Mouse (Mus musculus): ENCODE data around the gene Zfp668. TPM values are rescaled to one million over a fixed set of nuclear protein-coding genes. Genes with fewer than 3 reads are reported as not detected.
"Not testable (repeated sequence)": the region's sequence is repeated elsewhere in the genome, so short reads cannot be mapped to it uniquely, and the experiment has no call there.

Zfp668 gene
- total RNA-seq, 1 experiment from 2014 or later: 7.0 TPM

DNA sequence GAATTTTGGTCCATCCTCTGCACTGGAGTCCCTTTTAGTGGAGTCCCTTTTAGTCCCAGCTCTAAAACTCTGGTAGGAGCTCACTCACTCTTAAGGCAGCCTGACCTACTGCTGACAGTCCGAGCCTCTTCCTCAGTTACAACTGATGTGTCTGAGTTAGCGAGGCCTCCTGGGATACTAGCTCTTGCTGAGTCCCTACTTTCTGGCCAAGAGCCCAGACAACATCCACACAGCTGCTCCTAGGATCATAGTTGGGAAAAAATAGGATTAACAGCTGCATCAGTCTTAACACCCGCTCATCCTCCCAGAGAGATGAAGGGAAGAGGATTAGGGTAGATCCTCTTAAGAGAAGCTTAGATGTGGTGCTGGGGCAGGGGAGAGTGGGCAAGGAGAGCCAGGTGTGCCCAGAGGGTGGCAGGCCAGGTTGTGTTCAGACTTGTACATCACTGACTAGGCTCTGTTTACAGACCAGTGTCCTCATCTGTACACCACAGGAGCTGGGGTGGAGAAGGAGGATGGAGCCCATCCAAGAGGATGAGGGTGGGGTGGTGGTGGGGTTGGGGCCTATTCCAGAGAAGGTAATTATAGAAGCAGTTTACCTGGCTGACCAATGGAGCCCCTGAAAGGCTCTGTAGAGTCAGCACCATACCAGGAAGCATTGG is 7.3 kb downstream of the Zfp668 start:
- no peak for ATAC-seq (replicated peaks in 1 of 2; ENCODE audit: insufficient read depth in 1 of 2, low FRiP score in 2 of 2, low TSS enrichment in 1 of 2, low read depth in 1 of 2, poor library complexity in 2 of 2, severe bottlenecking in 2 of 2)

DNA sequence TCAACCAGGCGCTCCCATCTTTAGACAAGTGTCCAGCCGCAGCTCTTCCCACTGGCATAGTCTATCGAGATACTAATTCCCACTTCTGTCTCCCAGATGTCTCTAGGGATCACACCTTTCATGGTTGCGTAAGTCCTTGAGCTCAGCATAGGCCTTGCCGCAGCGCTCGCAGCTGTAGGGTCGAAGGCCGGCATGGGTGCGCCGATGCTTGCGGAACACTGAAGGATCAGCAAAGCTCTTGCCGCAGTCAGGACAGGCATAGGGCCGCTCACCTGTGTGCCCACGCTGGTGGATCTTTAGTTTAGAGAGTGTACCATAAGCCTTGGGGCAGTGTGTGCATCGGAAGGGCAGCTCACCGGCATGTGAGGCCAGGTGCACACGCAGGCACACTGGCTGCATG is 9.0 kb downstream of the Zfp668 start:
- no peak; a peak in 1 of 4 replicates for ATAC-seq (replicated peaks in 1 of 2; ENCODE audit: insufficient read depth in 1 of 2, low FRiP score in 2 of 2, low TSS enrichment in 1 of 2, low read depth in 1 of 2, poor library complexity in 2 of 2, severe bottlenecking in 2 of 2)

GRCm38 (mm10) chr7:127866434-127866833 is 10.2 kb downstream of the Zfp668 start:
- ATAC-seq (replicated peaks in 1 of 2; ENCODE audit: insufficient read depth in 1 of 2, low FRiP score in 2 of 2, low TSS enrichment in 1 of 2, low read depth in 1 of 2, poor library complexity in 2 of 2, severe bottlenecking in 2 of 2): no peak

GRCm38 (mm10) chr7:127858258-127858657 is 18.4 kb downstream of the Zfp668 start:
- 0 out of 4 replicates have a peak, but pooled peaks of 1 of the 2 experiments have one; percentile 25 for ATAC-seq (replicated peaks in 1 of 2; ENCODE audit: insufficient read depth in 1 of 2, low FRiP score in 2 of 2, low TSS enrichment in 1 of 2, low read depth in 1 of 2, poor library complexity in 2 of 2, severe bottlenecking in 2 of 2)

- ATAC-seq (replicated peaks in 1 of 2; ENCODE audit: insufficient read depth in 1 of 2, low FRiP score in 2 of 2, low TSS enrichment in 1 of 2, low read depth in 1 of 2, poor library complexity in 2 of 2, severe bottlenecking in 2 of 2): no peak
These were observed 25.7 kb downstream of the Zfp668 start for GRCm38 (mm10) chr7:127850906-127851305.

DNA sequence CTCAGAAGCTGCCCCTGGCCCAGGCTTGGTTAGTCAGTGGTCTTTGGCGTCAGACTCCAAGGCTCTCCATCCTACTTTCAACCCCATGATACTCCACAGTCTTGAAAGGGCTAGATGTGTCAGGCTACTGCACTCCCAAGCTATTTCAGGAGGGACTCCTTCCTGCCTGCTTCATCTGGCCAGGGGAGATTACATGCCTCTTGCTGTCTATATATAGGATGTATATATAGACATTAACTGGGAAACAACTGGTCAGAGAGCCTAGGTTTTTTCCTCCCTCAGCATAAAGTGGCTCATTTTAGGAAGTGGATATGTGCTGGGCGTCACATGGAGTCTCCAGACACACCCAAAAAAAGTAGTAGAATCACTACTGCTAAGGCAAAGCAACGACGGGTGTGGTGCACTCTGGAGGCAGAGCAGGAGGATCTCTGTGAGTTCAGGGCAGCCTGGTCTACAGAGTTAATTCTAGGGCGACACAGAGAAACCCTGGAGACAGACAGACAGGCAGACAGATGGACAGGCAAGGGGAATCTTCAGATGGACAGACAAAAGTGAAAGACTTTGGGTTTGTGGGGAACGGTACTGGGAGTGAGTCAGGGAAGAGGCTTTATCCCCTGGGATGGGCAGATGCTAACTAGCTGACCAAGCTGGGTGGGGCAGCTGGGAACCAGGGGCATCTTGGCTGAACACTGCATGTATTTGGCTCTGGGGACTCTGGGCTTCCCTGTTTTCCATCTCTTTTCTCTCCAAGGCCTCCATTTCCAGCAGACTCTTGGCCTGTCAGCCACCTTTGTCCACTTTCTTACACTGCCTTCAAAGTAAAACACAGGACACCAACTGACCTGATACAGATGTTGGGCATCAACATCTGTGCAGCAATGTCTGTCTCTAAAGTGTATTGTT is 26.4 kb downstream of the Zfp668 start:
- no peak for ATAC-seq (replicated peaks in 1 of 2; ENCODE audit: insufficient read depth in 1 of 2, low FRiP score in 2 of 2, low TSS enrichment in 1 of 2, low read depth in 1 of 2, poor library complexity in 2 of 2, severe bottlenecking in 2 of 2)

DNA sequence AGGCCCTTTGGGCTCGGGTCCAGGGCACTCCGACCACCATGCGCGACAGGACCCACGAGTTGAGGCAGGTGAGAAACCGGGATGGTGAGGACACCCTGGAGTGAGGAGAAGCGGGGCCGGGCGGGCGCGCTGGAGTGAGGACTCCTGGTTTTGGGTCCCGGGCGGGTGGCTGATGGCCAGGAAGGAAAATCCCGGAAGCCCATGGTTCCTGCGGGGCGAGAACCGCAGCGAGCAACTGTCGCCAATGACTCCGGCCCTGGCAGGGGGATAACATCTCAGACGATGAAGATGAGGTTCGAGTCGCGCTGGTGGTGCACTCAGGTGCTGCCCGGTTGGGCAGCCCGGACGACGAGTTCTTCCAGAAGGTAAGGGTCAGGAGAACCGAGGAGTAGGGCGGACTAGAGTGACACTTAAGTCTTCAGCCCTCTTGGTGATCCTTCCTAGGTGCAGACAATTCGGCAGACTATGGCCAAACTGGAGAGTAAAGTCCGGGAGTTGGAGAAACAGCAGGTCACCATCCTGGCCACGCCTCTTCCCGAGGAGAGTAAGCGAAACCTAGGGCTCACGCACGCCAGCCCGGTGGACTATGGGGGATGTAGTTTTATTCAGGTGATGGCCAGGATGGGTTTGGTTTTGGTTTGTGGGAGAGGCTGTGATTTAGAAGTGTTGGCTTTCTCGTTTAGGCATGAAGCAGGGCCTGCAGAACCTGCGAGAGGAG is 34.5 kb downstream of the Zfp668 start:
- peak; percentile 68 for ATAC-seq (replicated peaks in 1 of 2; ENCODE audit: insufficient read depth in 1 of 2, low FRiP score in 2 of 2, low TSS enrichment in 1 of 2, low read depth in 1 of 2, poor library complexity in 2 of 2, severe bottlenecking in 2 of 2)

- peak; percentile 80 to 84 for ATAC-seq (replicated peaks in 1 of 2; ENCODE audit: insufficient read depth in 1 of 2, low FRiP score in 2 of 2, low TSS enrichment in 1 of 2, low read depth in 1 of 2, poor library complexity in 2 of 2, severe bottlenecking in 2 of 2)
These were observed 35.2 kb downstream of the Zfp668 start for GRCm38 (mm10) chr7:127841340-127842000.

GRCm38 (mm10) chr7:127840886-127841285 is 35.7 kb downstream of the Zfp668 start:
- peak; percentile 50 to 54 for ATAC-seq (replicated peaks in 1 of 2; ENCODE audit: insufficient read depth in 1 of 2, low FRiP score in 2 of 2, low TSS enrichment in 1 of 2, low read depth in 1 of 2, poor library complexity in 2 of 2, severe bottlenecking in 2 of 2)

- ATAC-seq (replicated peaks in 1 of 2; ENCODE audit: insufficient read depth in 1 of 2, low FRiP score in 2 of 2, low TSS enrichment in 1 of 2, low read depth in 1 of 2, poor library complexity in 2 of 2, severe bottlenecking in 2 of 2): not testable (repeated sequence)
These were observed 36.6 kb downstream of the Zfp668 start for GRCm38 (mm10) chr7:127840031-127840430.

DNA sequence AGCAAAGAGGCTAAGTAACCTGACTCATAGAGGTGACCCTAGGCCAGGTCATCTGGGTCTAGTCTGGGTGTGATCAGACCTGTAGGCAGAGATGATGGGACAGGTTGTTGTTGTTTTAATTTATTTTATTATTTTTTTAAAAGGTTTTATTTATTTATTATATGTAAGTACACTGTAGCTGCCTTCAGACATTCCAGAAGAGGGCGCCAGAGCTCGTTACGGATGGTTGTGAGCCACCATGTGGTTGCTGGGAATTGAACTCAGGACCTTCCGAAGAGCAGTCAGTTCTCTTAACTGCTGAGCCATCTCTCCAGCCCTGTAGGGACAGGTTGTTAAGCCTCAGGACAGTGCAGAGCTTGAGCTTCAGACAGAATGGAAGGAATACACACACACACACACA is 38.8 kb downstream of the Zfp668 start:
- ATAC-seq (replicated peaks in 1 of 2; ENCODE audit: insufficient read depth in 1 of 2, low FRiP score in 2 of 2, low TSS enrichment in 1 of 2, low read depth in 1 of 2, poor library complexity in 2 of 2, severe bottlenecking in 2 of 2): not testable (repeated sequence)

- ATAC-seq (replicated peaks in 1 of 2; ENCODE audit: insufficient read depth in 1 of 2, low FRiP score in 2 of 2, low TSS enrichment in 1 of 2, low read depth in 1 of 2, poor library complexity in 2 of 2, severe bottlenecking in 2 of 2): no peak
These were observed 39.2 kb downstream of the Zfp668 start for GRCm38 (mm10) chr7:127837473-127837872.

DNA sequence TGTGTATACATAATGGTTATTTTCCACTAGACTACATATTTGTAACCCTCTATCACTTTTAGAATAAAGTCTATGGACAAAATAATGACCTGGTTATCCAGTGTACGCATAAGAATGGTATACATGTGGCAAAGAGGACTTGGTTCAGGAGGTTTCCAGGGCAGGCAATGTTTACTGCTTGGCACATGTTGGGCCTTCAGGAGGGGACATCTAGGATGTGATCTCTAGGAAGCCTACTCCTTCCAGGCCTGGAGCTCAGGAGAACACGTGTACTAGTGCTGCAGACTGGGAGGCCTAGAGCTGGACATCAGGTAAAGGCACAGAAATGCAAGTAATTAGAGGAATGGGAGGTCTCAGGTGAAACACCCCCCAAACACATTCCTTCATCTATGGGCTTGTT is 41.1 kb downstream of the Zfp668 start:
- no peak for ATAC-seq (replicated peaks in 1 of 2; ENCODE audit: insufficient read depth in 1 of 2, low FRiP score in 2 of 2, low TSS enrichment in 1 of 2, low read depth in 1 of 2, poor library complexity in 2 of 2, severe bottlenecking in 2 of 2)

DNA sequence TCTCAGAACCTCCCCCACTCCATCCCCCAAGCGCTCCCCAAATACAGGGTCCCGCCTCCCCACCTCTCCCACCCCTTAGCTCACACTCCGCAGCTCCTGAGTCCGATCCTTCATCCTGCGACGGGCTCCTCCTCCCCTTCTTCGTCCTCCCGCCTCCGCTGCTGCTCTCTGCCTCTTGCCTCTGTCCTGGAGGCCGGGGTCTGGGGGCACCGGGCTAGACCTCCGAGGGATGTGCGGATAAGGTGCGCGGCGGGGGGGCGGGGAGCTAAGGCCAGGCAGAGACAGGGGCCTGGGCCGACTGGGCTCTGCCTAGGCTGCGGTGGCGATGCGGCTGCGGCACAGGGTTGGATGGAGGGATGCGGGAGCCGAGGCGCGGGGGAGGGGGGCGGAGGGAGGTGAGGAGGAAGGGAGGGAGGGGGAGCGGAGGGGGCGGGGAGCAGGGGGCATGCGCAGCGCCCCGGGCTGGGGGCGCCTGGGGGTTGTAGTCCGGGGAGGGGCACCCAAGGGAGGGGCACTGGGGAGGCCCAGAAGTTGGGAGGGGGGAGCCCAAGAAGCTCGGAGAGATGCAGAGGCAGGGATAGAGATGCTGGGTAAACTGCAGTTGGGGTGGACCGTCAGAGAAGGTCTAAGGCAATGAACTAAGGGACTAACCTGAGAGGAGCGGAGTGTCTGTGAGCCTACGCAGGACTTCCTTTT is 52.3 kb downstream of the Zfp668 start, which contains the start of the genes Stx4a and Stx1b:
Gene Stx4a, plus strand, starts transcription at position 119 of the 696 bp plus-strand sequence.
Gene Stx1b, minus strand, starts transcription at position 374 of the 696 bp plus-strand sequence.
- ATAC-seq (replicated peaks in 1 of 2; ENCODE audit: insufficient read depth in 1 of 2, low FRiP score in 2 of 2, low TSS enrichment in 1 of 2, low read depth in 1 of 2, poor library complexity in 2 of 2, severe bottlenecking in 2 of 2): no peak

DNA sequence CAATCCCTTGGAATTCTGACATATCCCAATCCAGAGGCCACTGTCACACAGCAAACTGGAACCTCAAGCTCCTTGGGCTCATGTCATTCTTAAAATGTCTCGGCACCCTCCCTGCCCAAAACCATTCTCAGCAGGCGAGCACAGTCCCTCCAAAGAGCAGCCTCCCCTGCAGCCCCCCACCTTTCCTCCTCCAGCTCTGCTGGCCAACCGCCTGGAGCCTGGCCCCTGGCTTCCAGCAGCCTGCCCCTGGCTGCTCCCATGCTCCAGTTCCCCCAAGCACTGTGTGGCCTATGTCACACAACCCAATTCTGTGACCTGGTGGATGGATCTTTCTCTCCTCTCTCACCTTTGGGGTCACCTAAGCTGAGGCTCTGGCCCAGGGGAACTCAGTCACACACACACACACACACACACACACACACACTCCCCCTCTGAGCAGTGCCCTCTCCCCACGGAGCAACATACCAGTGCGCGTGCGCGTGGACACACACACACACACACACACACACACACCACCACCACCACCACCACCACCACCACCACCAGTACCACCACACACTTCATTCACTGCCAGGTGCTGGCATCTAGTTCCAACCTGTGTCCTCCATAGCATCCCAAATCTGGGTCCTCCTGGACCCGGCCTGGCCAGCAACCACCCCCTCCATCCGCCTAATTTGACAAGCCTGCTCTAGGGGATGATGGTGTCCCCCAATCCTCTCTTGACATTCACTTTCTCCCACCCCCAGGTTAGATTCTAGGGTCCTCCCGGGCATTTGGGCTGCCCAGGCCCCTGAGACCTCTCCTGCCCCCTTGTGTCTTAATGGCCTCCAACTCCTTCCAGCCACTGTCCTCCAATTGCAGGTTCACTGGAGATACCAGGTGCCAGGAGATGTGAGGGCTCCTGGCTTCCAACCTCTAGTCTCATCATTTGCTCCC is 53.1 kb downstream of the Zfp668 start:
- no peak for ATAC-seq (replicated peaks in 1 of 2; ENCODE audit: insufficient read depth in 1 of 2, low FRiP score in 2 of 2, low TSS enrichment in 1 of 2, low read depth in 1 of 2, poor library complexity in 2 of 2, severe bottlenecking in 2 of 2)

DNA sequence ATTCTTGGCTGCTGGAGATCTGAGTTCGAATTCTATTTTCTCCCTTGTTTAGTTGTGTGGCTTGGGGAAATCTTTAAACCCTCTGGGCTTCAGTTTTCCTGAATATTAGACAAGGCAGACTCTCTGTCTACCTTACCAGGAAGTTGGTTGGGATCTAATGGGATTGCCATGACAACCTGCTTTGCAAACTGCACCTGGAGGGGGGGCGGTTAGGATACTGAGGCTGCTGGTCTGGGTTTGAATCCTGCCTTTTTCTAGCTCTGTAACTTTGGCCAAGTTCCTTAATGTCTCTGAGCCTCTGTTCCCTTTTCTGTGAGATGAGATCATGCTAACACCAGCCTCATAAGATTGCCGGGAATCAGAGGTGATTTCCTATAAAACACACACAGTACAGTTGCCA is 54.1 kb downstream of the Zfp668 start:
- ATAC-seq (replicated peaks in 1 of 2; ENCODE audit: insufficient read depth in 1 of 2, low FRiP score in 2 of 2, low TSS enrichment in 1 of 2, low read depth in 1 of 2, poor library complexity in 2 of 2, severe bottlenecking in 2 of 2): no peak

Measured in hematopoietic stem cell, adult 5-6 weeks (primary cell).